Mouse (Mus musculus): ENCODE data around the gene Kank1. TPM values are rescaled to one million over a fixed set of nuclear protein-coding genes. Genes with fewer than 3 reads are reported as not detected.

The Kank1 gene
- polyA plus RNA-seq, 1 experiment from 2014 or later, result 8.3 TPM

DNA sequence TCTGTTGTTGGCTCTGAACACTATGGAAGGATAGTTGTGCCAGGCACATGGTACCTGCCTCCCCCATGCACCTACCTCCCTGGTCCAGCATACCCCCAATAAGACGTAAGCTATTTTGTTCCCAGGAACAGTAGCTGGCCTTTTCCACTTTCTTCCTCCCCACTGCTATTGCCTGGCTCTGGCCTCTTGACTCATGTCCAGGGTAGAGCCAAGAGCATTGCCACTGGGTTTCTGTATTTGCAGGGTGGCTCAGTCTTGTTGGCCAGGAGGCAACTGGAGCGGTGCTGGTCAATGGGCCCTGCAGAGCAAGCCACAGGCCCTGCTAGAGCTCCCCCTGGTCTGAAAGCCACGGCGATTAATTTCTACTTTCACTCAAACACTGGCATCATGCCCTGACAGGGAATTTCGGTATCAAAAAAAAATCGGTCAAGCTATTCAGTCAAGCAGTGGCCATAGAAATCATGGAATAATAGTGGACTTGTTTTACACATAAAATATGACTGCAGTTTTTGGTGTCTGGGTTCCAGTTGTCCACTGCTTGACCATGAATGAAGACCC lies 160.0 kb downstream of the Kank1 start:
- no peak overlapping the region for H3K27ac ChIP-seq (ENCODE audit: low read length)
- WGBS (ENCODE audit: insufficient replicate concordance), result 75% methylated on average over 6 of the region's 6 CpGs
- ATAC-seq (ENCODE audit: low read depth), result no peak

DNA sequence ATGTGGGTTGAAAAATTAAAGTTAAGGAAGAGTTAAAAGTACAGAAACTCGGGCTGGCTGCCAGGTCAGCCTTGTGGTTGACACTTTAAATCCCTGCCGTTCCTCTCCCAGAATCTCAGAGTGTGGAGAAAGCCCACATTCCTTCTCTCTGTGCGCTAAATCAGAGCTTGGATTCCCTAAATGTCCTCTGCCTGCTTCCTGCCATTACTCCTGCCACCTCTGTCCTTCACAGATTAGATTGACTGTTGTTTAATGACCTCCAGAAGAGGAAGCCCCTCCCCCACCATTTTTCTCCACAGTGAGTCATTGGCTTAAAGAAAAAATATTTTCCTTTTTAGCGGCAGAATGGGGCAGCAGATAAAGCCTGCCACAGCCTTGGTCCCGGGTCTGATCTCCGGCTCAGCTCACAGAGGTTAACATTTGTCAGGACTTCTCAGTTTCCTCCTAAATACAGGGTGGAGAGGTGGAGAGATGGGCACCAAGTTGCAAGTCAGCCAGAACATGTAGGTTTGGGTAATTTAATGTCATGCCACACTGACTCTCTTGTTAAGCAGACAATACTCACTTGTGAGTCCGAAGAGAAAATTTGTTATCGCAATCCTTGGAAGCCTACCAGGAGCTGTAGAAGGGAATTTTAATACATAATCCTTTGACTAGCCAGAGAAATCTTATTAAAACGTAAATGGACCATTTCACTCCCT lies 162.9 kb downstream of the Kank1 start:
- H3K36me3 ChIP-seq (ENCODE audit: control insufficient read depth, insufficient read depth), result no peaks in the 10 kb centered on the region
- ATAC-seq (ENCODE audit: low read depth), result peak; percentile 27; the same call in 1 of the 2 replicates
- H3K9me3 ChIP-seq (replicated peaks; ENCODE audit: control insufficient read depth, low read length), result no peaks in the 10 kb centered on the region
- H3K9ac ChIP-seq (ENCODE audit: low read depth, low read length), result no peak overlapping the region
- 17% methylated on average over 9 of the region's 9 CpGs for WGBS (ENCODE audit: insufficient replicate concordance)
- H3K4me2 ChIP-seq (ENCODE audit: low read depth, low read length), result peak overlapping the region; percentile 20; the same call in 1 of the 2 replicates
- no peak overlapping the region for H3K4me3 ChIP-seq (ENCODE audit: low read depth, low read length)
- H3K27ac ChIP-seq (ENCODE audit: low read length), result 0 out of 2 replicates have a peak overlapping the region, but pooled peaks have one; percentile 19
- H3K27me3 ChIP-seq (ENCODE audit: control insufficient read depth, insufficient read depth, low read depth, low read length), result no peaks in the 10 kb centered on the region; the same call in 1 of the 2 replicates
- H3K4me1 ChIP-seq (ENCODE audit: control insufficient read depth, low read depth, low read length), result peaks cover 2% of the 10 kb centered on the region

More for the DNA sequence above, 160.0 kb downstream of the Kank1 start:
- H3K4me1 ChIP-seq (ENCODE audit: control insufficient read depth, low read depth, low read length), result peaks cover 3% of the 10 kb centered on the region
- no peak overlapping the region for H3K4me3 ChIP-seq (ENCODE audit: low read depth, low read length)
- H3K4me2 ChIP-seq (ENCODE audit: low read depth, low read length), result no peak overlapping the region
- no peaks in the 10 kb centered on the region; the same call in 1 of the 2 replicates for H3K27me3 ChIP-seq (ENCODE audit: control insufficient read depth, insufficient read depth, low read depth, low read length)
- no peaks in the 10 kb centered on the region for H3K36me3 ChIP-seq (ENCODE audit: control insufficient read depth, insufficient read depth)
- no peak overlapping the region for H3K9ac ChIP-seq (ENCODE audit: low read depth, low read length)
- no peaks in the 10 kb centered on the region for H3K9me3 ChIP-seq (replicated peaks; ENCODE audit: control insufficient read depth, low read length)

DNA sequence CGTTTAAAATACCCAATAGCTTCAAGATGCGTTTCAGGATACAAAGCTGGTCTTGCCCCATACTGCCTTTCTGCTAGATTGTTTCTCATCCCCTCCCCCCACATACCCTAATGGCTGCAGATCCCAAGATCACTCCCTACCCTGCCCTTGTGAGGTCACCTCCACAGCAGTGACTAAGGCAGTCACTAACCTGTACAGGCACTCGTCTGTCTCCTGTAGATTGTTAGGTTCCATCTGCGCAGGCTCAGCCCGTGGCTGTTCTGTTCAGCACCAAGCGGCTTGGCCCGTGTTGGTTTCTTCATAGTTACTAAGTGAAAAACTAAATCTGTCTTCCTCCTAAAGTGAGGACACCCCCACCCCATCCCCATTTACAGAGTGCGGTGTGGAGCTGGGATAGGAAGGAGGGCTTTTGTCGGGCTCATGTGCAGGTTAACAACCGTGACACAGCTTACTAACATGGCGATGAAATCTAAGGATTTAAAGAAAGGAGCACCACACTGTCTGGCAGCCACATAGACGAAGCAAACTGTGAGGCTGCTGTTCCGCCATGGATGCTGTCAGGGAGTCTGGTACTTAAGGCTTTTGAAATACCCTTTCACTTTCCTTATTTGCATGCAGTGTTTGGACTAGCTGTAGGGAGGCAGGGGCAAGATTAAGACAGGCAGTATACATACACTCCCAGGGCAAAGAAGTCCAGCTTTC lies 163.6 kb downstream of the Kank1 start:
- no peaks in the 10 kb centered on the region for H3K9me3 ChIP-seq (replicated peaks; ENCODE audit: control insufficient read depth, low read length)
- no peak overlapping the region for H3K27ac ChIP-seq (ENCODE audit: low read length)
- no peaks in the 10 kb centered on the region; the same call in 1 of the 2 replicates for H3K27me3 ChIP-seq (ENCODE audit: control insufficient read depth, insufficient read depth, low read depth, low read length)
- no peak for ATAC-seq (ENCODE audit: low read depth)
- no peak overlapping the region for H3K9ac ChIP-seq (ENCODE audit: low read depth, low read length)
- H3K36me3 ChIP-seq (ENCODE audit: control insufficient read depth, insufficient read depth), result no peaks in the 10 kb centered on the region
- no peaks in the 10 kb centered on the region; the same call in 1 of the 2 replicates for H3K4me1 ChIP-seq (ENCODE audit: control insufficient read depth, low read depth, low read length)
- H3K4me2 ChIP-seq (ENCODE audit: low read depth, low read length), result no peak overlapping the region
- WGBS (ENCODE audit: insufficient replicate concordance), result 44% methylated on average over 13 of the region's 13 CpGs
- no peak overlapping the region for H3K4me3 ChIP-seq (ENCODE audit: low read depth, low read length)

DNA sequence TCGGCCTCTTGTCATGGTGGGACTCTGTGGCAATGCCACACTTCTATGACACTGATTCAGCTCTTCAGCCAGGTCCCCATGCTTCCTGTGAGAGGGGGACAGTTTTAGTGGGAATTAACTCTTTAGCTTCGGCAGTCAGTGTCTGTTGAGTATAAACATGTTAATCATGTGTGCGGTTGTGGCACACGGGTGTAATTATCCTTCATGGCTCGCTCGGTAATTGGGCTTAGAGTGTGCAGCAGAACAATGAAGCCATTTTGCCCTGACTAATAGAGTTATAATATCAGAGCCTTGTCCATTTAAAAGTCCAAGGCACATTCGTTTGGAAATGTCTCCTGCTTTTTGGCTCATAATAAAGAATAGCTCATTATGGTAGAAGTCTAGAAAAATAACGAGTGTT lies 164.7 kb downstream of the Kank1 start:
- Histone ChIP-seq H3K4me1 (ENCODE audit: control insufficient read depth, low read depth, low read length) (no peaks in the 10 kb centered on the region; the same call in 1 of the 2 replicates), H3K9me3 (replicated peaks; ENCODE audit: control insufficient read depth, low read length) (no peaks in the 10 kb centered on the region), H3K27ac (ENCODE audit: low read length) (no peak overlapping the region), H3K36me3 (ENCODE audit: control insufficient read depth, insufficient read depth) (no peaks in the 10 kb centered on the region), H3K4me3 (ENCODE audit: low read depth, low read length) (no peak overlapping the region), H3K9ac (ENCODE audit: low read depth, low read length) (no peak overlapping the region), H3K27me3 (ENCODE audit: control insufficient read depth, insufficient read depth, low read depth, low read length) (peaks cover 8% of the 10 kb centered on the region), H3K4me2 (ENCODE audit: low read depth, low read length) (no peak overlapping the region)
- 63% methylated on average over 8 of the region's 8 CpGs for WGBS (ENCODE audit: insufficient replicate concordance)
- no peak for ATAC-seq (ENCODE audit: low read depth)

DNA sequence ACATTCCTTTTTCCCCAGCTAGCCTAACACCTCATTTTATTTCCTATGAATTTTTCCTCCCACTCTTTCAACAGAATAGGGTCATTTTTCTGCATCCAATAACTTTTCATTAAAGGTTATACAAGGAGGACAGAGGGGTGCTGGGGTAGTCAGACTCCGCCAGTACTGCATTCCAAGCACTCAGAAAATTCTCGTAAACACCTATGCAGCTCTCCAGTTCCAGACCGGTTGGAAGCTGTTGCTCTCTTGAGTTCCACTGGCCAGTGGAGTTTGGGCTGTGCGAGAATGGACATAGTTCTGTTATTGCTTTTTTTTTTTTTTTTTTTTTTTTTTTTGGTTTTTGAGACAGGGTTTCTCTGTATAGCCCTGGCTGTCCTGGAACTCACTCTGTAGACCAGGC lies 167.4 kb downstream of the Kank1 start:
- no peaks in the 10 kb centered on the region for H3K36me3 ChIP-seq (ENCODE audit: control insufficient read depth, insufficient read depth)
- H3K27ac ChIP-seq (ENCODE audit: low read length), result no peak overlapping the region
- no peak overlapping the region for H3K9ac ChIP-seq (ENCODE audit: low read depth, low read length)
- H3K27me3 ChIP-seq (ENCODE audit: control insufficient read depth, insufficient read depth, low read depth, low read length), result peaks cover 20% of the 10 kb centered on the region
- 65% methylated on average over 4 of the region's 4 CpGs for WGBS (ENCODE audit: insufficient replicate concordance)
- H3K4me1 ChIP-seq (ENCODE audit: control insufficient read depth, low read depth, low read length), result no peaks in the 10 kb centered on the region; the same call in 1 of the 2 replicates
- ATAC-seq (ENCODE audit: low read depth), result no peak
- H3K4me2 ChIP-seq (ENCODE audit: low read depth, low read length), result no peak overlapping the region
- no peaks in the 10 kb centered on the region for H3K9me3 ChIP-seq (replicated peaks; ENCODE audit: control insufficient read depth, low read length)
- no peak overlapping the region for H3K4me3 ChIP-seq (ENCODE audit: low read depth, low read length)

DNA sequence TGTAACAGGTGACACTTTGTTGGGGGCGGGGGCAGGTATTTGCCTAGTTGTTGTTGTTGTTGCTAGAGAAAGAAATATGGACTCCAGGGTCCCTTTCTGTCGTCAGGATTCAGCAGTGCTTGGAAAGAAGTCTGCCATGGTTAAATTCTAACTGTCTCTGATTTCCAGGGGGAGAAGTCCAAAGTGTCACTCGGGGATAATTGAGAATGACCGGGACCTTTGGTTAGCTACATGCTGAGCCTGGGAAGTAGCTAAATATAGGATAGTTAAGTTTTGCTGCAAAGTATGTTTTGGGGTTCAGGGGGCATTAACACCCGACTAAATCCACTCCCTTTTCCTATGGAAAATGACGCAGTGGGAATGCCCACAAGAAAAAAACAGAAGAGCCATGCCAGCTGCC lies 169.2 kb downstream of the Kank1 start:
- peak; percentile 48 for ATAC-seq (ENCODE audit: low read depth)
- H3K4me1 ChIP-seq (ENCODE audit: control insufficient read depth, low read depth, low read length), result no peaks in the 10 kb centered on the region
- 27% methylated on average over 6 of the region's 6 CpGs for WGBS (ENCODE audit: insufficient replicate concordance)
- H3K36me3 ChIP-seq (ENCODE audit: control insufficient read depth, insufficient read depth), result peaks cover 2% of the 10 kb centered on the region; the same call in 1 of the 2 replicates
- no peaks in the 10 kb centered on the region for H3K9me3 ChIP-seq (replicated peaks; ENCODE audit: control insufficient read depth, low read length)
- peaks cover 20% of the 10 kb centered on the region for H3K27me3 ChIP-seq (ENCODE audit: control insufficient read depth, insufficient read depth, low read depth, low read length)
- no peak overlapping the region for H3K9ac ChIP-seq (ENCODE audit: low read depth, low read length)
- H3K4me3 ChIP-seq (ENCODE audit: low read depth, low read length), result peak overlapping the region; percentile 52; the same call in 1 of the 2 replicates
- H3K4me2 ChIP-seq (ENCODE audit: low read depth, low read length), result peak overlapping the region; percentile 50
- H3K27ac ChIP-seq (ENCODE audit: low read length), result peak overlapping the region; percentile 76

DNA sequence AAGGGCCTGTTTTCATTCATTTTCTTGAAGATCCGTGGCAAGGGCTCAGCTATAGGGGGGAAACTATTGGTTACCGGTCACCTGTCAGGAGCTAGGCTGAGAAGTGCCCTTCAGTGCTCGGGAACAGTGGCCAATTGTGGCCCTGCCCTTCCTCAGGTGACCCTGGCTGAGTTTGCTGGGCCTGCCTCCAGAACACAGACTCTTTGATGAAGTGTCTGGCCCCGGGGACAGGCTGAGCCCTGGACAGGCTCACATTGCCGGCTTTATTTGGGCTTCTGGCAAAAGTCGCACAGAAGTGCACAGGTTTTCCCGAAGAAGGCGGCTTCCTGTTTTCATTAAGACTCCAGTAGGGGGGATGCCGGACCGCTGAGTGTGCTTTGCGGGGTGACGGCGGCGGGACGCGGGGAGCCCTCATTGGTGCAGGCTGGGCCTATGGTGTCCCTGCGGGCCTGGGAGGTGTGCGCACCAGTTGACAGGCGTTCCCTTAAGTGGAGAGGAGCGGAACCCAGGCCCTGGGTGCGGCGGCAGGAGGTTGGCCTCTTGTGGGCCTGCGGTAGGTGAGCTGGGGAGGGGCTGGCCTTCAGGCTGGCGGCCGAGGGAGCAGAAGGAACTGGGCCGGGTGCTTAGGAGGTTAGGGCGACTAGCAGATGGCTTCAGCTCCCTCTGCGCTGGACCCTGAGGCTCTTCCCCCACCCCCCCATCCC lies 169.9 kb downstream of the Kank1 start:
- Histone ChIP-seq H3K27me3 (ENCODE audit: control insufficient read depth, insufficient read depth, low read depth, low read length) (peaks cover 20% of the 10 kb centered on the region), H3K4me1 (ENCODE audit: control insufficient read depth, low read depth, low read length) (no peaks in the 10 kb centered on the region), H3K36me3 (ENCODE audit: control insufficient read depth, insufficient read depth) (peaks cover 2% of the 10 kb centered on the region; the same call in 1 of the 2 replicates), H3K9me3 (replicated peaks; ENCODE audit: control insufficient read depth, low read length) (no peaks in the 10 kb centered on the region), H3K4me2 (ENCODE audit: low read depth, low read length) (peak overlapping the region; percentile 50), H3K9ac (ENCODE audit: low read depth, low read length) (peak overlapping the region; percentile 28; the same call in 1 of the 2 replicates), H3K4me3 (ENCODE audit: low read depth, low read length) (peak overlapping the region; percentile 52), H3K27ac (ENCODE audit: low read length) (peak overlapping the region; percentile 76)
- ATAC-seq (ENCODE audit: low read depth), result peak; percentile 84
- WGBS (ENCODE audit: insufficient replicate concordance), result 2% methylated on average over 28 of the region's 28 CpGs

DNA sequence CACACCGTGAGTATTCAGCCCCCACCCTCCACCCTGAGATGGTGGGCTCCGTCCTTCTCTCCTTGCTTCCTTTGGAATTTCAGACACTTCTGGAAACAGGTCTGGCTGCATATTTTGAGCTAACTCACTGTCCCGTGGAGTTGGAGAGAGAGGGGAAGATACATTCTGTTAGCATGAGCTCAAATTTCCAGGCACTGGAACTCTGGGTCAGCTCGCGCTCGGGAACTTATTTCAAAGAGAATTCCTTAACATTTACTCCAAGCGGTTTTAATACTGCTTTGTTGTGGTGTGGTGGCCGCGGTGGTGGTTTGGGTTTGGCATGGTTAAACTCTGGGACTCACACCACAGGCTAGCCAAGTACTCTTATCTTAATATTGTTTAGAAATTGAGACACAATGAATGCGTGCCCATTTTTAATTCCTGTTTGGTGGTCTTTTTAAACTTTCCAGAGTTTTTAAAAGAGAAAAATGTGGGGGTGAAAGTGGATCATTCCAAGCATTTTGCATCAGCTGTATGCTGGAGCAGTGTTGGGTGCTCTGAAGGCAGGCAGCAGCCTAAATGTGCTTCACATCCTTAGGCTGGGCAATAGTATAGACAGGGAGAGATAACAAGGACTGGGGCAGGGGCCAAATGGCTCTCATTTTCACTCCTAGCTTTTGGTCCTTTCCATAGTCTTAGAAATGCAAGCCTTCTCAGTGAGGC lies 170.6 kb downstream of the Kank1 start:
- Histone ChIP-seq H3K27me3 (ENCODE audit: control insufficient read depth, insufficient read depth, low read depth, low read length) (peaks cover 20% of the 10 kb centered on the region), H3K27ac (ENCODE audit: low read length) (peak overlapping the region; percentile 76), H3K9ac (ENCODE audit: low read depth, low read length) (peak overlapping the region; percentile 28; the same call in 1 of the 2 replicates), H3K9me3 (replicated peaks; ENCODE audit: control insufficient read depth, low read length) (no peaks in the 10 kb centered on the region), H3K4me2 (ENCODE audit: low read depth, low read length) (peak overlapping the region; percentile 50), H3K4me3 (ENCODE audit: low read depth, low read length) (peak overlapping the region; percentile 52), H3K36me3 (ENCODE audit: control insufficient read depth, insufficient read depth) (peaks cover 2% of the 10 kb centered on the region; the same call in 1 of the 2 replicates), H3K4me1 (ENCODE audit: control insufficient read depth, low read depth, low read length) (no peaks in the 10 kb centered on the region)
- no peak for ATAC-seq (ENCODE audit: low read depth)
- WGBS (ENCODE audit: insufficient replicate concordance), result 6% methylated on average over 10 of the region's 10 CpGs
